Mouse (Mus musculus): Measurements from ENCODE around the gene Nab1. TPM values are rescaled to one million over a fixed set of nuclear protein-coding genes. Genes with fewer than 3 reads are reported as not detected.

Nab1 gene
- polyA plus RNA-seq, 1 experiment from 2014 or later: 21.1 TPM

Other genes with a start within 250 kb of the Nab1 start
- gene Nemp2, start 130.0 kb upstream of the Nab1 start, polyA plus RNA-seq (2014; fragmentation: Nextera tagmentation; extraction: Ambion mirVana): 8.4 and 11.6 TPM in 2 replicates
- 3.2 and 3.5 TPM in 2 replicates for gene Mfsd6, start 226.8 kb upstream of the Nab1 start, polyA plus RNA-seq (2014; fragmentation: Nextera tagmentation; extraction: Ambion mirVana)

All from embryonic facial prominence, embryonic 14.5 days (tissue).